Mouse (Mus musculus): ENCODE measurements at regions not wholly inside any gene's neighbourhood (a gene's known extent, or its start where the extent isn't known, plus 50 kb on each side); places are given as distances from the start of the nearest gene placed in this dataset.

- TF ChIP-seq CTCF (conservative IDR thresholded peaks at IDR 0.05; ENCODE audit: low read length) (no peak), POU5F1 (IDR thresholded peaks at IDR 0.05; ENCODE audit: borderline replicate concordance, low read length) (no peak)
Measured at GRCm38 (mm10) chr1:81886940-81887531, 345.9 kb upstream of the Gm9747 start.

Data from E14TG2a.4 (cell line).